Mouse (Mus musculus): ENCODE data around the gene Map2k3. TPM values are rescaled to one million over a fixed set of nuclear protein-coding genes. Genes with fewer than 3 reads are reported as not detected.

Map2k3 gene
- polyA plus RNA-seq, 1 experiment from 2014 or later: 37.4 TPM

- WGBS: 77% methylated on average over 1 of the region's 1 CpGs
These were observed 29.3 kb downstream of the Map2k3 start for GRCm38 (mm10) chr11:60961176-60961575.

GRCm38 (mm10) chr11:60962709-60963108 lies 30.9 kb downstream of the Map2k3 start:
- no peaks in the 10 kb centered on the region for H3K27me3 ChIP-seq (ENCODE audit: control insufficient read depth, insufficient read depth, low read length)
- no peaks in the 10 kb centered on the region for H3K36me3 ChIP-seq (ENCODE audit: control insufficient read depth, insufficient read depth, low read length)
- DNase-seq (ENCODE audit: low spot score, missing footprints): peak; percentile 41
- no peaks in the 10 kb centered on the region for H3K9me3 ChIP-seq (ENCODE audit: control insufficient read depth, low read length)
- no peak for ATAC-seq (ENCODE audit: low FRiP score)
- H3K9ac ChIP-seq (ENCODE audit: low read length): no peak overlapping the region
- no peak overlapping the region for H3K4me2 ChIP-seq
- WGBS: 86% methylated on average over 5 of the region's 5 CpGs
- no peak overlapping the region for H3K27ac ChIP-seq (ENCODE audit: low read depth, low read length)
- H3K4me3 ChIP-seq (ENCODE audit: low read depth, low read length): no peak overlapping the region
- H3K4me1 ChIP-seq (ENCODE audit: control insufficient read depth, insufficient read depth, low read length): no peaks in the 10 kb centered on the region

More at GRCm38 (mm10) chr11:60961176-60961575, 29.3 kb downstream of the Map2k3 start:
- Histone ChIP-seq H3K27me3 (ENCODE audit: control insufficient read depth, insufficient read depth, low read length) (no peaks in the 10 kb centered on the region), H3K4me2 (no peak overlapping the region), H3K9me3 (ENCODE audit: control insufficient read depth, low read length) (no peaks in the 10 kb centered on the region), H3K36me3 (ENCODE audit: control insufficient read depth, insufficient read depth, low read length) (no peaks in the 10 kb centered on the region), H3K9ac (ENCODE audit: low read length) (no peak overlapping the region), H3K4me3 (ENCODE audit: low read depth, low read length) (no peak overlapping the region), H3K27ac (ENCODE audit: low read depth, low read length) (no peak overlapping the region), H3K4me1 (ENCODE audit: control insufficient read depth, insufficient read depth, low read length) (no peaks in the 10 kb centered on the region)
- no peak for ATAC-seq (ENCODE audit: low FRiP score)
- DNase-seq (ENCODE audit: low spot score, missing footprints): peak; percentile 71

- Histone ChIP-seq H3K4me3 (ENCODE audit: low read depth, low read length) (no peak overlapping the region), H3K9ac (ENCODE audit: low read length) (no peak overlapping the region), H3K4me2 (no peak overlapping the region), H3K9me3 (ENCODE audit: control insufficient read depth, low read length) (no peaks in the 10 kb centered on the region), H3K27ac (ENCODE audit: low read depth, low read length) (no peak overlapping the region), H3K27me3 (ENCODE audit: control insufficient read depth, insufficient read depth, low read length) (no peaks in the 10 kb centered on the region), H3K36me3 (ENCODE audit: control insufficient read depth, insufficient read depth, low read length) (no peaks in the 10 kb centered on the region), H3K4me1 (ENCODE audit: control insufficient read depth, insufficient read depth, low read length) (no peaks in the 10 kb centered on the region)
- WGBS: 62% methylated on average over 6 of the region's 6 CpGs
- DNase-seq (ENCODE audit: low spot score, missing footprints) (no peak), ATAC-seq (ENCODE audit: low FRiP score) (no peak)
These were observed 35.1 kb downstream of the Map2k3 start for GRCm38 (mm10) chr11:60966974-60967373.

GRCm38 (mm10) chr11:60975097-60975496 lies 43.3 kb downstream of the Map2k3 start:
- H3K4me2 ChIP-seq: no peak overlapping the region
- ATAC-seq (ENCODE audit: low FRiP score): no peak
- WGBS: 84% methylated on average over 11 of the region's 11 CpGs
- H3K27ac ChIP-seq (ENCODE audit: low read depth, low read length): no peak overlapping the region
- H3K36me3 ChIP-seq (ENCODE audit: control insufficient read depth, insufficient read depth, low read length): no peaks in the 10 kb centered on the region
- no peak for DNase-seq (ENCODE audit: low spot score, missing footprints)
- no peaks in the 10 kb centered on the region for H3K4me1 ChIP-seq (ENCODE audit: control insufficient read depth, insufficient read depth, low read length)
- H3K9ac ChIP-seq (ENCODE audit: low read length): no peak overlapping the region
- no peak overlapping the region for H3K4me3 ChIP-seq (ENCODE audit: low read depth, low read length)
- H3K9me3 ChIP-seq (ENCODE audit: control insufficient read depth, low read length): no peaks in the 10 kb centered on the region
- no peaks in the 10 kb centered on the region for H3K27me3 ChIP-seq (ENCODE audit: control insufficient read depth, insufficient read depth, low read length)

GRCm38 (mm10) chr11:60976234-60976633 lies 44.4 kb downstream of the Map2k3 start:
- Histone ChIP-seq H3K9ac (ENCODE audit: low read length) (no peak overlapping the region), H3K27ac (ENCODE audit: low read depth, low read length) (no peak overlapping the region), H3K4me3 (ENCODE audit: low read depth, low read length) (no peak overlapping the region), H3K4me1 (ENCODE audit: control insufficient read depth, insufficient read depth, low read length) (no peaks in the 10 kb centered on the region), H3K9me3 (ENCODE audit: control insufficient read depth, low read length) (no peaks in the 10 kb centered on the region), H3K36me3 (ENCODE audit: control insufficient read depth, insufficient read depth, low read length) (no peaks in the 10 kb centered on the region), H3K4me2 (no peak overlapping the region), H3K27me3 (ENCODE audit: control insufficient read depth, insufficient read depth, low read length) (no peaks in the 10 kb centered on the region)
- no peak for DNase-seq (ENCODE audit: low spot score, missing footprints)
- WGBS: 80% methylated on average over 2 of the region's 2 CpGs
- no peak for ATAC-seq (ENCODE audit: low FRiP score)

- Histone ChIP-seq H3K9ac (ENCODE audit: low read length) (no peak overlapping the region), H3K27ac (ENCODE audit: low read depth, low read length) (no peak overlapping the region), H3K9me3 (ENCODE audit: control insufficient read depth, low read length) (no peaks in the 10 kb centered on the region), H3K36me3 (ENCODE audit: control insufficient read depth, insufficient read depth, low read length) (no peaks in the 10 kb centered on the region), H3K4me1 (ENCODE audit: control insufficient read depth, insufficient read depth, low read length) (no peaks in the 10 kb centered on the region), H3K4me3 (ENCODE audit: low read depth, low read length) (no peak overlapping the region), H3K4me2 (no peak overlapping the region), H3K27me3 (ENCODE audit: control insufficient read depth, insufficient read depth, low read length) (no peaks in the 10 kb centered on the region)
- ATAC-seq (ENCODE audit: low FRiP score) (no peak), DNase-seq (ENCODE audit: low spot score, missing footprints) (no peak)
- 9% methylated on average over 8 of the region's 8 CpGs for WGBS
These were observed 44.9 kb downstream of the Map2k3 start for GRCm38 (mm10) chr11:60976742-60977141.

GRCm38 (mm10) chr11:60977153-60977552 lies 45.3 kb downstream of the Map2k3 start:
- H3K9ac ChIP-seq (ENCODE audit: low read length): no peak overlapping the region
- no peaks in the 10 kb centered on the region for H3K36me3 ChIP-seq (ENCODE audit: control insufficient read depth, insufficient read depth, low read length)
- WGBS: 41% methylated on average over 3 of the region's 3 CpGs
- no peaks in the 10 kb centered on the region for H3K9me3 ChIP-seq (ENCODE audit: control insufficient read depth, low read length)
- H3K4me3 ChIP-seq (ENCODE audit: low read depth, low read length): no peak overlapping the region
- no peaks in the 10 kb centered on the region for H3K4me1 ChIP-seq (ENCODE audit: control insufficient read depth, insufficient read depth, low read length)
- no peak overlapping the region for H3K4me2 ChIP-seq
- no peaks in the 10 kb centered on the region for H3K27me3 ChIP-seq (ENCODE audit: control insufficient read depth, insufficient read depth, low read length)
- DNase-seq (ENCODE audit: low spot score, missing footprints) (no peak), ATAC-seq (ENCODE audit: low FRiP score) (no peak)
- no peak overlapping the region for H3K27ac ChIP-seq (ENCODE audit: low read depth, low read length)

GRCm38 (mm10) chr11:60978658-60979057 lies 46.8 kb downstream of the Map2k3 start:
- Histone ChIP-seq H3K4me1 (ENCODE audit: control insufficient read depth, insufficient read depth, low read length) (no peaks in the 10 kb centered on the region), H3K9me3 (ENCODE audit: control insufficient read depth, low read length) (no peaks in the 10 kb centered on the region), H3K9ac (ENCODE audit: low read length) (no peak overlapping the region), H3K4me2 (no peak overlapping the region), H3K27me3 (ENCODE audit: control insufficient read depth, insufficient read depth, low read length) (no peaks in the 10 kb centered on the region), H3K36me3 (ENCODE audit: control insufficient read depth, insufficient read depth, low read length) (no peaks in the 10 kb centered on the region), H3K4me3 (ENCODE audit: low read depth, low read length) (no peak overlapping the region), H3K27ac (ENCODE audit: low read depth, low read length) (no peak overlapping the region)
- WGBS: 75% methylated on average over 2 of the region's 2 CpGs
- no peak for DNase-seq (ENCODE audit: low spot score, missing footprints)
- no peak for ATAC-seq (ENCODE audit: low FRiP score)

GRCm38 (mm10) chr11:60979788-60980187 lies 48.0 kb downstream of the Map2k3 start:
- WGBS: 89% methylated on average over 5 of the region's 5 CpGs
- ATAC-seq (ENCODE audit: low FRiP score): no peak
- no peaks in the 10 kb centered on the region for H3K4me1 ChIP-seq (ENCODE audit: control insufficient read depth, insufficient read depth, low read length)
- no peaks in the 10 kb centered on the region for H3K27me3 ChIP-seq (ENCODE audit: control insufficient read depth, insufficient read depth, low read length)
- H3K9ac ChIP-seq (ENCODE audit: low read length): no peak overlapping the region
- DNase-seq (ENCODE audit: low spot score, missing footprints): no peak
- no peaks in the 10 kb centered on the region for H3K36me3 ChIP-seq (ENCODE audit: control insufficient read depth, insufficient read depth, low read length)
- H3K4me3 ChIP-seq (ENCODE audit: low read depth, low read length): no peak overlapping the region
- no peaks in the 10 kb centered on the region for H3K9me3 ChIP-seq (ENCODE audit: control insufficient read depth, low read length)
- H3K27ac ChIP-seq (ENCODE audit: low read depth, low read length): no peak overlapping the region
- no peak overlapping the region for H3K4me2 ChIP-seq
